In the genomic region with DNA sequence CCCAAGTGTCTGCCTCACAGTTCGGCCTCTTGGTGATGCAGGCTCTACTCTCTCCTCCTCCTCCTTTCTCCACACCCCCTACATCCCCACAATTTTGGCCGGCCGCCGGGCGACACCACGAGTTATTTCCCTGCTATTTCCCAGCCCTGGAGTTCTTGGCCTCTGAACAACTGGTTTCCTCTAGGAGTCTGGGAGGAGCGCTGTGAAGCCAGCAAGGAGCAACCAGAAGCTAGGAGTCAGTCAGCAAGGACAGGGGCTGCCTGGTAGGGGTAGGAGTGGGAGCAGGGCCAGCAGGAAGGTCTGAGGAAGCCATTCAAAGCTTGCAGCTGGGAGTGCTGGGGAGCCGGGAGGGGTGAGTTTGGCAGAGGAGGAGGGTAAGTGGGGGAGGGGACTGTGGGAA, we compare ENCODE assay signal across 7 mouse cellular contexts. TPM values are rescaled to one million over a fixed set of nuclear protein-coding genes. Genes with fewer than 3 reads are reported as not detected.
DNase-seq lines count a peak whose midpoint lies in the region; ATAC-seq and TF ChIP-seq lines count a peak whose summit lies in the region.

Gene C1qtnf5 (plus strand): TSS at position 136 of the 400 bp plus-strand sequence.

- no peaks in the 10 kb centered on the region for H3K9me3 ChIP-seq in forebrain, embryonic 16.5 days (ENCODE audit: control insufficient read depth, low read length)
- no peaks in the 10 kb centered on the region for H3K9me3 ChIP-seq in liver, embryonic 13.5 days (replicated peaks)

- TF ChIP-seq POLR2A in cerebellum, adult 2 months (IDR thresholded peaks at IDR 0.05; ENCODE audit: borderline replicate concordance, insufficient read depth, low read length): no peak

- no peak for TF ChIP-seq CTCF in cerebellum, adult 2 months (IDR thresholded peaks at IDR 0.05; ENCODE audit: borderline replicate concordance, insufficient read depth, low read depth, low read length)

- H3K4me3 ChIP-seq in cerebellum, adult 2 months (replicated peaks; ENCODE audit: insufficient read depth, low read depth, low read length): no peak within 1 kb of the TSS
- H3K4me3 ChIP-seq in forebrain, embryonic 16.5 days (replicated peaks; ENCODE audit: low read length): peak within 1 kb of the TSS; percentile 5; the same call in 1 of the 2 replicates
- no peak within 1 kb of the TSS for H3K4me3 ChIP-seq in liver, embryonic 13.5 days (replicated peaks)

- no peaks in the 10 kb centered on the region for H3K36me3 ChIP-seq in forebrain, embryonic 16.5 days (ENCODE audit: control insufficient read depth, insufficient read depth)
- peaks cover 58% of the 10 kb centered on the region for H3K36me3 ChIP-seq in liver, embryonic 13.5 days

- peak within 1 kb of the TSS; percentile 35 for H3K4me2 ChIP-seq in forebrain, embryonic 16.5 days (ENCODE audit: low read length)
- H3K4me2 ChIP-seq in liver, embryonic 13.5 days: 0 out of 2 replicates have a peak within 1 kb of the TSS, but pooled peaks have one; percentile 2

- WGBS in cerebellum, adult 2 months: 9% methylated on average over 8 of the region's 8 CpGs
- 21% methylated on average over 8 of the region's 8 CpGs for WGBS in forebrain, embryonic 16.5 days
- 80% methylated on average over 8 of the region's 8 CpGs for WGBS in liver, embryonic 13.5 days (ENCODE audit: insufficient replicate concordance)

- peak within 1 kb of the TSS; percentile 33 for H3K9ac ChIP-seq in forebrain, embryonic 16.5 days (replicated peaks; ENCODE audit: low read depth, low read length)
- H3K9ac ChIP-seq in liver, embryonic 13.5 days: no peak within 1 kb of the TSS

- peaks cover 40% of the 10 kb centered on the region for H3K4me1 ChIP-seq in cerebellum, adult 2 months (ENCODE audit: control insufficient read depth, insufficient read depth, low read length)
- H3K4me1 ChIP-seq in forebrain, embryonic 16.5 days (replicated peaks; ENCODE audit: control insufficient read depth, insufficient read depth, low read length): peaks cover 45% of the 10 kb centered on the region
- H3K4me1 ChIP-seq in liver, embryonic 13.5 days (replicated peaks): peaks cover 51% of the 10 kb centered on the region

- peak; percentile 65 for ATAC-seq in forebrain, embryonic 16.5 days
- no peak for ATAC-seq in liver, embryonic 13.5 days (ENCODE audit: low read depth)

- no peak within 1 kb of the TSS for H3K27ac ChIP-seq in cerebellum, adult 2 months (ENCODE audit: insufficient read depth, low read length)
- H3K27ac ChIP-seq in forebrain, embryonic 16.5 days (ENCODE audit: low read length): peak within 1 kb of the TSS; percentile 71
- H3K27ac ChIP-seq in liver, embryonic 13.5 days: no peak within 1 kb of the TSS; the same call in 1 of the 2 replicates

- H3K27me3 ChIP-seq in cerebellum, adult 2 months (ENCODE audit: control insufficient read depth, insufficient read depth, low read length): no peaks in the 10 kb centered on the region
- H3K27me3 ChIP-seq in forebrain, embryonic 16.5 days (replicated peaks; ENCODE audit: control insufficient read depth, insufficient read depth, low read length): no peaks in the 10 kb centered on the region
- no peaks in the 10 kb centered on the region for H3K27me3 ChIP-seq in liver, embryonic 13.5 days

- DNase-seq in cerebellum, adult 2 months: peak; percentile 61 to 68
- DNase-seq in heart, postnatal 10 days: peak; percentile 93
- peak; percentile 89 to 91 for DNase-seq in kidney, postnatal 25 days
- DNase-seq in liver, embryonic 13.5 days: no peak
- peak; percentile 80 for DNase-seq in ovary, postnatal 14 days (ENCODE audit: low spot score)
- no peak for DNase-seq in thymus, postnatal 14 days

- intact Hi-C loops in heart, postnatal 10 days (cut with DNase I): loop anchor here (5.0 kb wide), 1 partner anchor 120 kb away; no protein-coding TSS in a partner anchor

RNA-seq across cellular contexts. Expression of gene C1qtnf5, which starts in this region (rescaled TPM):
- polyA plus RNA-seq in cerebellum, adult 2 months (2012; rRNA removed): 26.0 and 29.1 TPM in 2 replicates
- polyA plus RNA-seq in forebrain, embryonic 16.5 days (2015; fragmentation: Nextera tagmentation; extraction: Ambion mirVana): 2.3 and 2.7 TPM in 2 replicates
- total RNA-seq in heart, postnatal 10 days (2021): 10 to 100 TPM; 15.5 to 21.3 TPM
- polyA plus RNA-seq in liver, embryonic 13.5 days (2015; fragmentation: Nextera tagmentation; extraction: Ambion mirVana): 0.17 and 0.20 TPM in 2 replicates

Comparison
In these comparisons a context has a peak if more than half of its experiments do, and no peak if none do; other contexts are left out.
1. DNase-seq: peak in cerebellum, adult 2 months (2 of 2), heart, postnatal 10 days (2 of 2), kidney, postnatal 25 days (2 of 2) and ovary, postnatal 14 days (single experiment); none in liver, embryonic 13.5 days (single experiment) and thymus, postnatal 14 days (single experiment).